Mouse (Mus musculus) hindbrain, embryonic 13.5 days (tissue): ENCODE data around the gene Lrrk1. TPM values are rescaled to one million over a fixed set of nuclear protein-coding genes. Genes with fewer than 3 reads are reported as not detected.
A peak's percentile ranks its signal among the peaks of the same experiment; 100 is the strongest.

ENCODE experiments used
- ATAC-seq: fragments of 200-750 bp; cut with Nextera tagmentation; 2 replicates; pipeline ENCODE4 v1.8.0; 2017; ENCODE audit warnings: moderate TSS enrichment; ENCODE audit not compliant: low FRiP score
- H3K27ac ChIP-seq: fragments of 300-500 bp; sonication (generic); 2 replicates; pipeline ENCODE4 v1.5.1; 2015; ENCODE audit warnings: inconsistent platforms, mild to moderate bottlenecking, moderate library complexity
- H3K27me3 ChIP-seq: fragments of 300-500 bp; sonication (generic); 2 replicates; pipeline ENCODE4 v1.6.1; 2015; ENCODE audit warnings: mild to moderate bottlenecking, inconsistent platforms
- H3K36me3 ChIP-seq: fragments of 300-500 bp; sonication (generic); 2 replicates; pipeline ENCODE4 v1.6.1; 2015; ENCODE audit warnings: mild to moderate bottlenecking, inconsistent platforms
- H3K4me1 ChIP-seq: fragments of 300-500 bp; sonication (generic); replicated peaks from 2 replicates; pipeline ENCODE4 v1.6.1; 2015; ENCODE audit warnings: inconsistent platforms
- H3K4me2 ChIP-seq: fragments of 300-500 bp; sonication (generic); 2 replicates; pipeline ENCODE4 v1.6.1; 2015; ENCODE audit warnings: inconsistent platforms, mild to moderate bottlenecking, moderate library complexity
- H3K4me3 ChIP-seq: fragments of 300-500 bp; sonication (generic); 2 replicates; pipeline ENCODE4 v1.5.1; 2015; ENCODE audit warnings: mild to moderate bottlenecking, inconsistent platforms
- H3K9ac ChIP-seq: fragments of 300-500 bp; sonication (generic); 2 replicates; pipeline ENCODE4 v1.6.1; 2015; ENCODE audit warnings: mild to moderate bottlenecking, inconsistent platforms
- H3K9me3 ChIP-seq: fragments of 300-500 bp; sonication (generic); 2 replicates; pipeline ENCODE4 v1.6.1; 2016; ENCODE audit warnings: inconsistent platforms
- WGBS: fragments of 180-500 bp; shearing (Covaris S2); methylation state at CpG from one replicate; pipeline ENCODE4 v1.1.7; 2015; 5-methylcytosine and 5-hydroxymethylcytosine counted together
- polyA plus RNA-seq: library from polyadenylated mRNA; unstranded; fragments of >200 nt; fragmentation: Nextera tagmentation; extraction: Ambion mirVana; gene quantifications from 2 replicates; pipeline ENCODE4 v1.2.1, GENCODE M21; 2015

Gene Lrrk1
- polyA plus RNA-seq, 1 experiment from 2014 or later: 4.6 TPM

DNA sequence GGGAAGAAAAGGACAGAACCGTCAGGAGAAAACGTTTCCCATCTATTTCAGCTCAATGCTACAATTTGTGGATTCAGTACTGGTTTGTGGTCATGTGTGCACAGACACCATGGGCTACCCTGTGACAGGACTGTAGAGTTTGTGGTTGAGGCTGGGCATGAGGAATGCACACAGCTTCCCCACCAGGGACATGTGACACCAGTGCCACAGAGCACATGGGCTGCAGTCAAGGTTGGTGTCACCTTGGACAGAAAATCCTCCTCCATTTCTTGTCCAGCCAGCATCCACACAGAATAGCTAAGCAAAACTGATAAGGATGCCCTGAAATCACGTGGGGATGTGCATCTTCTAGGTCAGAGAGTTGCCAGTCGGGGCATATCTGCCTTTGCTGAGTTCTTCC is 16.7 kb upstream of the Lrrk1 start:
- no peak overlapping the region for H3K9ac ChIP-seq
- H3K27me3 ChIP-seq: no peaks in the 10 kb centered on the region
- ATAC-seq: no peak
- no peaks in the 10 kb centered on the region for H3K9me3 ChIP-seq
- no peak overlapping the region for H3K27ac ChIP-seq
- peaks cover 7% of the 10 kb centered on the region; the same call in 1 of the 2 replicates for H3K4me1 ChIP-seq
- H3K36me3 ChIP-seq: no peaks in the 10 kb centered on the region
- WGBS: 80% methylated on average over 4 of the region's 4 CpGs
- no peak overlapping the region for H3K4me2 ChIP-seq
- no peak overlapping the region for H3K4me3 ChIP-seq

DNA sequence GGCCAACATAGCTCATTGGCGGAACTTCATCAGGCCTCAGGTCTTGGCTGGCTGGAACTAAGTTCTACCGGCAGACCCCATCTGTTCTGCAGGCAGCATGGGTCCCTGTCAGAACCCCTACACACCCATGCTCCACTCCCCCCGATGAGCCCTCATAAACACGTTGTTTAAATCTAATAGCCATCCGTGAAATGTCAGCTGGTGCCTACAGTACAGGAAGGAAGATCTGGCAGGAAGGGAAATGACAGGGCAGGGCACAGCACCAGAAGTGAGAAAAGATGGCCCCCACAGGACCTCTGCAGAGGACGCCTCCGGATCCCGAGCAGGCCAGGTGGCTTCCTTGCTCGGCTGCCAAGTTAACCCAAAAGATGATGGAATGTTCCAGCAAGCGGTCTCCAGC is 16.0 kb upstream of the Lrrk1 start:
- Histone ChIP-seq H3K4me3 (no peak overlapping the region), H3K27me3 (no peaks in the 10 kb centered on the region), H3K4me1 (peaks cover 7% of the 10 kb centered on the region; the same call in 1 of the 2 replicates), H3K27ac (no peak overlapping the region), H3K4me2 (no peak overlapping the region), H3K36me3 (no peaks in the 10 kb centered on the region), H3K9ac (no peak overlapping the region), H3K9me3 (no peaks in the 10 kb centered on the region)
- ATAC-seq: no peak
- 60% methylated on average over 10 of the region's 10 CpGs for WGBS

DNA sequence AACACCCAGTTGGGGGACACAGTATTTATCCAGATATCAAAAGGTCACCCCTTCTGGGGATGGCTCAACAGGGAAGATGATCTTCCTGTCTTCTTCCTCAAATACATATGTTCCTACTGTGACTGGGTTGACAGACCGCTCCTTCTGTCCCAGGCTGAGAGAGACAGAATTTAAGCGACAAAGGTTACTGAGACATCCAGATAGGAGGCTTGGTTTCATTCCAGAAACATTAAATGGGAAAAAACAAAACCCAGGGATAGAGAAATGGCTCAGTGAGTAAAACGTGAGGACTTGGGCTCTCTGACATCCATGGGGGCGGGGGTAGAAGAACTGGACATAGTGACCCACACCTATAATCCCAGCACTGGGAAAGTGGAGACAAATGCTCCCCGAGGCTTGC is 14.7 kb upstream of the Lrrk1 start:
- 79% methylated on average over 5 of the region's 5 CpGs for WGBS
- Histone ChIP-seq H3K4me3 (no peak overlapping the region), H3K27ac (no peak overlapping the region), H3K36me3 (no peaks in the 10 kb centered on the region), H3K27me3 (no peaks in the 10 kb centered on the region), H3K4me1 (peaks cover 7% of the 10 kb centered on the region; the same call in 1 of the 2 replicates), H3K9me3 (no peaks in the 10 kb centered on the region), H3K4me2 (no peak overlapping the region), H3K9ac (no peak overlapping the region)
- no peak for ATAC-seq

- H3K4me2 ChIP-seq: no peak overlapping the region
- H3K4me3 ChIP-seq: no peak overlapping the region
- WGBS: 70% methylated on average over 8 of the region's 8 CpGs
- H3K27ac ChIP-seq: no peak overlapping the region
- ATAC-seq: no peak
- H3K27me3 ChIP-seq: no peaks in the 10 kb centered on the region
- H3K36me3 ChIP-seq: no peaks in the 10 kb centered on the region
- H3K9ac ChIP-seq: no peak overlapping the region
- no peaks in the 10 kb centered on the region for H3K9me3 ChIP-seq
- peaks cover 7% of the 10 kb centered on the region; the same call in 1 of the 2 replicates for H3K4me1 ChIP-seq
Observed at GRCm38 (mm10) chr7:66401605-66402004, 13.5 kb upstream of the Lrrk1 start.

- no peaks in the 10 kb centered on the region for H3K27me3 ChIP-seq
- H3K27ac ChIP-seq: no peak overlapping the region
- WGBS: 28% methylated on average over 3 of the region's 3 CpGs
- H3K4me3 ChIP-seq: no peak overlapping the region
- H3K36me3 ChIP-seq: no peaks in the 10 kb centered on the region
- no peaks in the 10 kb centered on the region for H3K4me1 ChIP-seq
- no peak overlapping the region for H3K9ac ChIP-seq
- H3K4me2 ChIP-seq: no peak overlapping the region
- no peaks in the 10 kb centered on the region for H3K9me3 ChIP-seq
- ATAC-seq: no peak
Observed at GRCm38 (mm10) chr7:66397288-66397687, 9.1 kb upstream of the Lrrk1 start.

GRCm38 (mm10) chr7:66388621-66389532 is 727 bp upstream of the Lrrk1 start:
- peaks cover 22% of the 10 kb centered on the region for H3K27me3 ChIP-seq
- no peaks in the 10 kb centered on the region for H3K9me3 ChIP-seq
- no peak overlapping the region for H3K27ac ChIP-seq
- H3K4me1 ChIP-seq: peaks cover 21% of the 10 kb centered on the region
- H3K36me3 ChIP-seq: no peaks in the 10 kb centered on the region
- peak overlapping the region; percentile 55 for H3K4me3 ChIP-seq
- ATAC-seq: peak; percentile 63; the same call in 1 of the 2 replicates
- WGBS: 15% methylated on average over 28 of the region's 28 CpGs
- H3K9ac ChIP-seq: peak overlapping the region; percentile 79
- peak overlapping the region; percentile 99 for H3K4me2 ChIP-seq

DNA sequence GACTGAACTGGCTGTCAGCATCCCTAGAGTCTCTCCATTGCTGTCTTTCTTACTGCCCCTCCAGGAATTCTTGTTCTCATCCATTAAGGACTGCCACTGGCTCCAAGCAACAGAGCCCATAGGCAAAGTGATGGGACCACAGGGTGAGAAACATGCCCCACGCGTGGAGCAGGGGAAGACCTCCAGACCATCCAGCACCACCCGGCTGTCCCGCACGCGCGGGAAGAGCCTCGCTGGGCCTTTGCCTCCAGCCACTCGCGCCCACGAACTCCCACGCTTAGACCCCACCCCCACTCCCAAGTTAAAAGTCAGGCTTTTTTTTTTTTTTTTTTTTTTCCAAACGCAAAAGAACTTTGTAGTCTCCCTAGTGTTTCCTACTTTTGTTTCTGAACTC is 734 bp downstream of the Lrrk1 start:
- Histone ChIP-seq H3K27ac (no peak overlapping the region), H3K4me3 (peak overlapping the region; percentile 55), H3K4me2 (peak overlapping the region; percentile 99), H3K27me3 (peaks cover 22% of the 10 kb centered on the region), H3K9ac (peak overlapping the region; percentile 79), H3K36me3 (no peaks in the 10 kb centered on the region), H3K4me1 (peaks cover 21% of the 10 kb centered on the region), H3K9me3 (no peaks in the 10 kb centered on the region)
- WGBS: 3% methylated on average over 13 of the region's 13 CpGs
- 0 out of 2 replicates have a peak, but pooled peaks have one; percentile 30 for ATAC-seq

DNA sequence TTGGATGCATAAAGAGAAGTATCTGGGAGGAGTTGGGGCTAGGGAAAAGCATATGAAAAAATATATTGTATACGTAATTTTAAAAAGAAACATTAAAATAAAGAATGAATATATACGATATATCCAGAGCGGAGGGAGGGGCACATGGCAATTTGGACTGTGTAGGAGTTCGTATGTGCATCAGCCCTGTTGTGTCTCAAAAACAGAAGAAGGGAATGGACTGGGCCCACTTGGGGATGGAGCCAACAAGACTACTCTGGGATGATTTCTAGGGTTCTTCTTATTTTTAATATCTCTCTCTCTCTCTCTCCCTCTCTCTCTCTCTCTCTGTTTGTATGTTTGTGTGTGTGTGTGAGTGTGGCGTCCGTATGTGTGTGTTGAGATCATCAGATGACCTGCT is 1.7 kb downstream of the Lrrk1 start:
- Histone ChIP-seq H3K27ac (no peak overlapping the region), H3K4me1 (peaks cover 21% of the 10 kb centered on the region), H3K36me3 (no peaks in the 10 kb centered on the region), H3K4me3 (no peak overlapping the region), H3K4me2 (no peak overlapping the region), H3K9me3 (no peaks in the 10 kb centered on the region), H3K27me3 (peaks cover 22% of the 10 kb centered on the region), H3K9ac (no peak overlapping the region)
- no peak for ATAC-seq
- WGBS: 94% methylated on average over 6 of the region's 6 CpGs

DNA sequence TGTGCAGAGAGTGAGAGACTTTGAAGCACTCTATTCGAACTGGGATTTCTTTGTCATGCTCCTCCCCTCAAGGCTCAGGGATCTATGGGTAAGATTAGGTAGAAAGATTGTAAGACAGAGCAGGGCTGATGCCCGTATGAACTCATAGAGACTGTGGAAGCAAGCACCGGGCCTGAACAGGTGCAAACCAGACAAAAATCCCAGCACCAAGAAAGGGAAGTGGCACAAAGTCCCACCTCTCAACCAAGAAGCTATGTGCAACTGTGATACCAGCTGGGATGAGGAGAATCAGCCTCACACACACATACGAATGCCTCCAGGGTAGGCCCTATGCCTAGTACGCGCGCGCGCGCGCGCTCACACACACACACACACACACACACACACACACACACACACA is 2.3 kb downstream of the Lrrk1 start:
- Histone ChIP-seq H3K9ac (no peak overlapping the region), H3K4me3 (no peak overlapping the region), H3K36me3 (no peaks in the 10 kb centered on the region), H3K27ac (no peak overlapping the region), H3K4me1 (peaks cover 21% of the 10 kb centered on the region), H3K9me3 (no peaks in the 10 kb centered on the region), H3K4me2 (no peak overlapping the region), H3K27me3 (peaks cover 22% of the 10 kb centered on the region)
- 97% methylated on average over 10 of the region's 12 CpGs for WGBS
- no peak for ATAC-seq

DNA sequence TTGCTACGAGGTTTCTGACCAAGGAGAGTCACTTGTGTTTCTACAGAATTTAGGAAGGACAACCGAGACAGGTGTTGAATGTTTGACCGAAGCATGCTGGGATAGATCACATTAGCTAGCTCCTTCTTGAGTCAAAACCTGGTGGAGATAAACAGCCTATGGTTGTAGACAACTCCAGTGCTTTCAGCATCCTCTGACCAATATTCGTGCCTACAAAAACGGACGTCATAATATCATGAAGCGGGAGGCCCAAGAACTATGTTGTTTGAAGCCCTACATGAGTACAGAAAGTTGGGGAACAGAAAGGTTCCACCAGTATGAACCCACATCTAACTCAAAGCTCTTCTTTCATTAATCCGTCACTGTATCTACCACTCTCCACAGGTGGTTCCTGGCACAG is 3.3 kb downstream of the Lrrk1 start:
- H3K27ac ChIP-seq: no peak overlapping the region
- WGBS: 91% methylated on average over 8 of the region's 8 CpGs
- H3K9me3 ChIP-seq: no peaks in the 10 kb centered on the region
- H3K27me3 ChIP-seq: peaks cover 22% of the 10 kb centered on the region
- H3K36me3 ChIP-seq: no peaks in the 10 kb centered on the region
- H3K9ac ChIP-seq: no peak overlapping the region
- peaks cover 21% of the 10 kb centered on the region for H3K4me1 ChIP-seq
- H3K4me3 ChIP-seq: no peak overlapping the region
- no peak for ATAC-seq
- no peak overlapping the region for H3K4me2 ChIP-seq

DNA sequence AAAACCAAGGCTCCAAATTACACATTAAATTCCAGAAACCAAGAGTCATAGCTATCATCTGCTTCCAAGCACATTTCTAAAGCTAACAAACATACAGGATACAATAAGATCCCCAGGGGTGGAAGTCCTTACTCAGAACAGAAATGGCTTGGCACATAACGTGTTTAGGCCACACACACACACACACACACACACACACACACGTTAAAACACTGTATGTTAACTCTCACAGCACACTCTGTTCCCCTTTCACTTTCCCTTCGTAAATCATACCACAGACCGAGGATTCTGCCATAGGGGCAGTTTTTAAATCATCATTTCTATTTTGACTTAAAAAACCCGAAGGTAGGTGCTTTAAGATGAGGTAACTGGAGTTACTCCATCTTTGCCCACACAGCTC is 3.9 kb downstream of the Lrrk1 start:
- Histone ChIP-seq H3K4me2 (no peak overlapping the region), H3K36me3 (no peaks in the 10 kb centered on the region), H3K9me3 (no peaks in the 10 kb centered on the region), H3K9ac (no peak overlapping the region), H3K4me3 (no peak overlapping the region), H3K27me3 (peaks cover 22% of the 10 kb centered on the region), H3K4me1 (peaks cover 21% of the 10 kb centered on the region), H3K27ac (no peak overlapping the region)
- ATAC-seq: no peak
- WGBS: 85% methylated on average over 5 of the region's 5 CpGs

DNA sequence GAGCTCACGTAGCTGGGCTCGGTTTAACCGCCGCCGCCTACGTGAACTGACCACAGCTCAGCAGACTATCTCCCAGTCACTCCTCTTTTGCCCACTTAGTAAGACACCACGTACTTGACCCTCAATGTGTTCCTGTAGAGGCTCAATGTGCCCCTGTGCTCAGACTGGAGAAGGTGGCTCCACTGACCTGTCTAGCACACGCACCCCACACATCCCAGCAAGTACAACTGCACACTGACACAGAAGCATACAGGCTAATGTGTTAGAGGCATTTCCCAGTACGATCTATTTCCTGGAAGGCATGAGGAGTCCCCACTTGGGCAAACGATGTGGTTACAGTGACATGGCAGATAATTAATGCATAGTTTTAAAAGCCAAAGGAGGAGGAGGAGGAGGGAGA is 11.6 kb downstream of the Lrrk1 start:
- no peak overlapping the region for H3K4me3 ChIP-seq
- no peak for ATAC-seq
- H3K9ac ChIP-seq: no peak overlapping the region
- no peak overlapping the region for H3K4me2 ChIP-seq
- H3K36me3 ChIP-seq: no peaks in the 10 kb centered on the region
- no peaks in the 10 kb centered on the region; the same call in 1 of the 2 replicates for H3K4me1 ChIP-seq
- 85% methylated on average over 10 of the region's 10 CpGs for WGBS
- H3K27ac ChIP-seq: no peak overlapping the region
- H3K9me3 ChIP-seq: no peaks in the 10 kb centered on the region
- H3K27me3 ChIP-seq: no peaks in the 10 kb centered on the region; the same call in 1 of the 2 replicates

DNA sequence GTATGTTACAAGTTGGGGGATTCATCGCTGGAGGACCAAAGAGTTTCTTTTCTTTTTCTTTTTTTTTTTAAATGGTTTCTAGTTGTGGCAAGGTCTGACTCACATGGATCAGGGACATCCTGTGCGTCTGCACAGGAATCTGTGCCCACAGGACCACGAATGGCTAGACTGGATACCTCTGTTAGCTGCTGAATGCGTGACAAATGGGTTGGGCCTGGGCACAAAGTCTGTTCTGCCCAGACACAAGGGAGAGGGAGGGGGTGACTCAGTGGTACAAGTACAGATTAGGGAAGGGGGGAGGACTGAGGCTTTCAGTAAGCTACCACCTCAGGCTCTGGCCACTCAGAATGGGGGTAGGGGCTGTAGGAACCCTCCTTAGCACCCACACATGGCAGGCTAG is 12.4 kb downstream of the Lrrk1 start:
- no peaks in the 10 kb centered on the region; the same call in 1 of the 2 replicates for H3K27me3 ChIP-seq
- no peak overlapping the region for H3K4me2 ChIP-seq
- H3K36me3 ChIP-seq: no peaks in the 10 kb centered on the region
- no peak overlapping the region for H3K27ac ChIP-seq
- WGBS: 86% methylated on average over 4 of the region's 4 CpGs
- no peak overlapping the region for H3K9ac ChIP-seq
- no peak for ATAC-seq
- H3K4me3 ChIP-seq: no peak overlapping the region
- H3K9me3 ChIP-seq: no peaks in the 10 kb centered on the region
- no peaks in the 10 kb centered on the region; the same call in 1 of the 2 replicates for H3K4me1 ChIP-seq
